ENCODE assay signal across 19 mouse cellular contexts in genomic region chr16:96363277-96363676, GRCm38 (mm10).
DNase-seq lines count a peak whose midpoint lies in the region; ATAC-seq and TF ChIP-seq lines count a peak whose summit lies in the region.
"Had no signal": no experiment of that assay in that cellular context is flagged by ENCODE, and none has a peak within 500 bp of the region (broad histone marks: within the 10 kb centered on the region; RNA-seq: fewer than 3 reads in every experiment).

No protein-coding gene starts in this region.

- 75% methylated on average over 5 of the region's 5 CpGs for WGBS in heart, adult 2 months
- WGBS in stomach, postnatal 0 days: 61% methylated on average over 5 of the region's 5 CpGs

- TF ChIP-seq CTCF in heart, adult 2 months (IDR thresholded peaks at IDR 0.05): no peak
- no peak for TF ChIP-seq CTCF in stomach, postnatal 0 days (IDR thresholded peaks at IDR 0.05; ENCODE audit: low read depth)

- no peaks in the 10 kb centered on the region for H3K79me2 ChIP-seq in heart, adult 2 months (replicated peaks; ENCODE audit: control insufficient read depth, insufficient read depth, low read length)

- DNase-seq in heart, adult 11 months: peak; percentile 52
- DNase-seq in heart, adult 2 months: no peak
- DNase-seq in kidney, adult 9 months: peak; percentile 85
- DNase-seq in kidney, postnatal 4 days: peak; percentile 71 to 79
- DNase-seq in stomach, postnatal 0 days (ENCODE audit: low spot score): no peak
- DNase-seq in c-Kit-positive CD71-positive TER-119-positive erythroid progenitor cells, embryonic 14.5 days (ENCODE audit: low spot score): no peak
- no peak for DNase-seq in spleen, adult 18-20 months
- no peak for DNase-seq in cerebellum, postnatal 36 days
- DNase-seq: adrenal gland, postnatal 25 days; cerebellum, adult 9-11 months; gastrocnemius, postnatal 10 days; heart, postnatal 14 days; lung, postnatal 4 days; right cerebral cortex, adult 18-20 months; thymus, adult 18-20 months had no signal

- H3K9me3 ChIP-seq in stomach, postnatal 0 days (ENCODE audit: control insufficient read depth, low read length): no peaks in the 10 kb centered on the region
- H3K9me3 ChIP-seq: limb, embryonic 15.5 days had no signal

- 0 out of 2 replicates have a peak overlapping the region, but pooled peaks have one; percentile 5 for H3K4me2 ChIP-seq in stomach, postnatal 0 days (replicated peaks; ENCODE audit: low read depth)
- H3K4me2 ChIP-seq: limb, embryonic 15.5 days; midbrain, embryonic 11.5 days had no signal

- intact Hi-C loops in heart, adult 2 months (cut with DNase I): no loop called here

- H3K9ac ChIP-seq in heart, adult 2 months (ENCODE audit: low read depth, low read length): no peak overlapping the region
- no peak overlapping the region for H3K9ac ChIP-seq in stomach, postnatal 0 days (ENCODE audit: low read length)
- H3K9ac ChIP-seq: limb, embryonic 15.5 days had no signal

- H3K4me1 ChIP-seq in heart, adult 2 months (ENCODE audit: control insufficient read depth, insufficient read depth, low read length): no peaks in the 10 kb centered on the region
- H3K4me1 ChIP-seq in stomach, postnatal 0 days (replicated peaks; ENCODE audit: control insufficient read depth, insufficient read depth): no peaks in the 10 kb centered on the region
- H3K4me1 ChIP-seq: limb, embryonic 15.5 days had no signal

- no peak overlapping the region for H3K27ac ChIP-seq in heart, adult 2 months
- no peak overlapping the region for H3K27ac ChIP-seq in stomach, postnatal 0 days (replicated peaks)
- H3K27ac ChIP-seq: limb, embryonic 15.5 days had no signal

- no peak for ATAC-seq in stomach, postnatal 0 days (ENCODE audit: low FRiP score, low TSS enrichment)
- ATAC-seq: hindbrain, embryonic 16.5 days had no signal

- no peaks in the 10 kb centered on the region for H3K36me3 ChIP-seq in heart, adult 2 months (ENCODE audit: control insufficient read depth, insufficient read depth, low read length)
- no peaks in the 10 kb centered on the region for H3K36me3 ChIP-seq in stomach, postnatal 0 days (ENCODE audit: control insufficient read depth, insufficient read depth, low read length)
- H3K36me3 ChIP-seq: limb, embryonic 15.5 days had no signal

- no peaks in the 10 kb centered on the region for H3K27me3 ChIP-seq in heart, adult 2 months (ENCODE audit: control insufficient read depth, insufficient read depth, low read length)
- H3K27me3 ChIP-seq in stomach, postnatal 0 days (ENCODE audit: control insufficient read depth, insufficient read depth, low read length): no peaks in the 10 kb centered on the region
- H3K27me3 ChIP-seq: CH12.LX had no signal

- no peak for TF ChIP-seq POLR2A in heart, adult 2 months (IDR thresholded peaks at IDR 0.05; ENCODE audit: insufficient read depth, low read depth, low read length)

- no peak overlapping the region for H3K4me3 ChIP-seq in heart, adult 2 months
- no peak overlapping the region for H3K4me3 ChIP-seq in stomach, postnatal 0 days (ENCODE audit: low read depth, low read length)
- H3K4me3 ChIP-seq: limb, embryonic 15.5 days had no signal

- no peak for TF ChIP-seq EP300 in heart, adult 2 months (IDR thresholded peaks at IDR 0.05; ENCODE audit: insufficient read depth, low read depth, low read length)
- no peak for TF ChIP-seq EP300 in stomach, postnatal 0 days (optimal IDR thresholded peaks at IDR 0.05)

Comparison
In these comparisons a context has a peak if more than half of its experiments do, and no peak if none do; other contexts are left out.
1. DNase-seq: peak in heart, adult 11 months (single experiment), kidney, adult 9 months (single experiment) and kidney, postnatal 4 days (2 of 2); none in heart, adult 2 months (0 of 2), stomach, postnatal 0 days (single experiment), c-Kit-positive CD71-positive TER-119-positive erythroid progenitor cells, embryonic 14.5 days (single experiment), spleen, adult 18-20 months (0 of 2) and cerebellum, postnatal 36 days (0 of 2).